Mouse (Mus musculus) hindbrain, embryonic 11.5 days (tissue): ENCODE data around the gene Glyctk. TPM values are rescaled to one million over a fixed set of nuclear protein-coding genes. Genes with fewer than 3 reads are reported as not detected.

Experiments
- ATAC-seq: fragments of 200-750 bp; cut with Nextera tagmentation; 2 replicates; pipeline ENCODE4 v1.8.0; 2017; ENCODE audit warnings: mild to moderate bottlenecking, moderate TSS enrichment, moderate library complexity; ENCODE audit not compliant: low FRiP score
- DNase-seq: peaks from one replicate; pipeline ENCODE4 v3.0.0-alpha.2; 2015; ENCODE audit warnings: low spot score
- H3K27ac ChIP-seq: fragments of 300-500 bp; sonication (generic); 2 replicates; pipeline ENCODE4 v1.5.1; 2014; ENCODE audit warnings: mild to moderate bottlenecking, low read depth, low read length
- H3K27me3 ChIP-seq: fragments of 300-500 bp; sonication (generic); 2 replicates; pipeline ENCODE4 v1.6.1; 2014; ENCODE audit warnings: mild to moderate bottlenecking, low read length, moderate library complexity, mixed read lengths; ENCODE audit not compliant: control insufficient read depth, insufficient read depth
- H3K36me3 ChIP-seq: fragments of 300-500 bp; sonication (generic); 2 replicates; pipeline ENCODE4 v1.6.1; 2014; ENCODE audit warnings: mild to moderate bottlenecking, low read length, moderate library complexity, mixed read lengths; ENCODE audit not compliant: control insufficient read depth, insufficient read depth
- H3K4me1 ChIP-seq: fragments of 300-500 bp; sonication (generic); replicated peaks from 2 replicates; pipeline ENCODE4 v1.6.1; 2014; ENCODE audit warnings: low read length, mixed read lengths; ENCODE audit not compliant: control insufficient read depth, insufficient read depth
- H3K4me2 ChIP-seq: fragments of 300-500 bp; sonication (generic); replicated peaks from 2 replicates; pipeline ENCODE4 v1.6.1; 2014; ENCODE audit warnings: mild to moderate bottlenecking, low read depth, low read length
- H3K4me3 ChIP-seq: fragments of 300-500 bp; sonication (generic); 2 replicates; pipeline ENCODE4 v1.5.1; 2014; ENCODE audit warnings: low read depth, low read length
- H3K9ac ChIP-seq: fragments of 300-500 bp; sonication (generic); 2 replicates; pipeline ENCODE4 v1.6.1; 2014; ENCODE audit warnings: low read depth, low read length
- H3K9me3 ChIP-seq: fragments of 300-500 bp; sonication (generic); 2 replicates; pipeline ENCODE4 v1.6.1; 2016; ENCODE audit warnings: low read length; ENCODE audit not compliant: control insufficient read depth
- WGBS: fragments of 180-500 bp; shearing (Covaris S2); extraction: QIAGEN DNeasy Blood & Tissue Kit; methylation state at CpG from one replicate; pipeline ENCODE4 v1.1.7; 2014; 5-methylcytosine and 5-hydroxymethylcytosine counted together
- polyA plus RNA-seq: library from polyadenylated mRNA; unstranded; fragments of >200 nt; fragmentation: Nextera tagmentation; extraction: Ambion mirVana; gene quantifications from 2 replicates; pipeline ENCODE4 v1.2.1, GENCODE M21; 2014

The Glyctk gene
- polyA plus RNA-seq, 1 experiment from 2014 or later, result 4.9 TPM

- H3K27ac ChIP-seq, result peak overlapping the region; percentile 82
- H3K4me3 ChIP-seq, result peak overlapping the region; percentile 80
- ATAC-seq (peak; percentile 78), DNase-seq (peak; percentile 57)
- peaks cover 4% of the 10 kb centered on the region; the same call in 1 of the 2 replicates for H3K4me1 ChIP-seq
- no peaks in the 10 kb centered on the region for H3K9me3 ChIP-seq
- peak overlapping the region; percentile 95 for H3K9ac ChIP-seq
- no peaks in the 10 kb centered on the region for H3K36me3 ChIP-seq
- 2% methylated on average over 10 of the region's 10 CpGs for WGBS
- H3K27me3 ChIP-seq, result 0 out of 2 replicates have a peak, but pooled peaks cover 4% of the 10 kb centered on the region
- H3K4me2 ChIP-seq, result peak overlapping the region; percentile 70
These were observed 10.0 kb downstream of the Glyctk start for GRCm38 (mm10) chr9:106147851-106148431.

- ATAC-seq, result no peak
- Histone ChIP-seq H3K4me2 (peak overlapping the region; percentile 70), H3K27ac (peak overlapping the region; percentile 82), H3K36me3 (no peaks in the 10 kb centered on the region), H3K4me3 (peak overlapping the region; percentile 80), H3K4me1 (peaks cover 4% of the 10 kb centered on the region; the same call in 1 of the 2 replicates), H3K9me3 (no peaks in the 10 kb centered on the region), H3K9ac (peak overlapping the region; percentile 95), H3K27me3 (0 out of 2 replicates have a peak, but pooled peaks cover 4% of the 10 kb centered on the region)
- DNase-seq, result no peak
- 42% methylated on average over 4 of the region's 5 CpGs for WGBS
These were observed 10.7 kb downstream of the Glyctk start for GRCm38 (mm10) chr9:106147281-106147680.

- ATAC-seq (no peak), DNase-seq (no peak)
- H3K4me3 ChIP-seq, result no peak overlapping the region
- H3K27ac ChIP-seq, result no peak overlapping the region
- no peaks in the 10 kb centered on the region for H3K36me3 ChIP-seq
- WGBS, result 68% methylated on average over 2 of the region's 2 CpGs
- H3K27me3 ChIP-seq, result 0 out of 2 replicates have a peak, but pooled peaks cover 4% of the 10 kb centered on the region
- no peak overlapping the region for H3K9ac ChIP-seq
- no peaks in the 10 kb centered on the region for H3K9me3 ChIP-seq
- H3K4me1 ChIP-seq, result peaks cover 4% of the 10 kb centered on the region; the same call in 1 of the 2 replicates
- no peak overlapping the region for H3K4me2 ChIP-seq
These were observed 12.4 kb downstream of the Glyctk start for GRCm38 (mm10) chr9:106145582-106145981.

- H3K9me3 ChIP-seq, result no peaks in the 10 kb centered on the region
- no peak for DNase-seq
- no peak overlapping the region for H3K4me3 ChIP-seq
- H3K27ac ChIP-seq, result no peak overlapping the region
- H3K4me1 ChIP-seq, result peaks cover 4% of the 10 kb centered on the region; the same call in 1 of the 2 replicates
- H3K27me3 ChIP-seq, result no peaks in the 10 kb centered on the region
- no peak overlapping the region for H3K4me2 ChIP-seq
- no peak for ATAC-seq
- 82% methylated on average over 7 of the region's 7 CpGs for WGBS
- no peak overlapping the region for H3K9ac ChIP-seq
- no peaks in the 10 kb centered on the region for H3K36me3 ChIP-seq
These were observed 13.8 kb downstream of the Glyctk start for GRCm38 (mm10) chr9:106144176-106144575.

GRCm38 (mm10) chr9:106141955-106142354 lies 16.0 kb downstream of the Glyctk start:
- Histone ChIP-seq H3K4me3 (no peak overlapping the region), H3K9ac (no peak overlapping the region), H3K36me3 (no peaks in the 10 kb centered on the region), H3K4me1 (no peaks in the 10 kb centered on the region), H3K27me3 (no peaks in the 10 kb centered on the region), H3K4me2 (no peak overlapping the region), H3K9me3 (no peaks in the 10 kb centered on the region), H3K27ac (peak overlapping the region; percentile 53)
- no peak for DNase-seq
- ATAC-seq, result no peak
- WGBS, result 69% methylated on average over 12 of the region's 12 CpGs

- Histone ChIP-seq H3K27ac (no peak overlapping the region), H3K4me2 (no peak overlapping the region)
- ATAC-seq, result no peak
These were observed 18.2 kb downstream of the Glyctk start for GRCm38 (mm10) chr9:106139763-106140162.

GRCm38 (mm10) chr9:106137671-106138216 lies 20.2 kb downstream of the Glyctk start:
- Histone ChIP-seq H3K27ac (no peak overlapping the region), H3K4me1 (no peaks in the 10 kb centered on the region), H3K36me3 (no peaks in the 10 kb centered on the region), H3K4me3 (no peak overlapping the region), H3K9ac (no peak overlapping the region), H3K27me3 (no peaks in the 10 kb centered on the region), H3K9me3 (no peaks in the 10 kb centered on the region), H3K4me2 (no peak overlapping the region)
- 44% methylated on average over 10 of the region's 10 CpGs for whole genome bisulfite sequencing
- DNase-seq, result no peak
- no peak for ATAC-seq

More at GRCm38 (mm10) chr9:106139763-106140162, 18.2 kb downstream of the Glyctk start:
- DNase-seq, result no peak
- Histone ChIP-seq H3K4me3 (no peak overlapping the region), H3K4me1 (no peaks in the 10 kb centered on the region), H3K27me3 (no peaks in the 10 kb centered on the region), H3K9ac (no peak overlapping the region), H3K36me3 (no peaks in the 10 kb centered on the region), H3K9me3 (no peaks in the 10 kb centered on the region)
- WGBS, result 70% methylated on average over 10 of the region's 10 CpGs

GRCm38 (mm10) chr9:106130250-106130649 lies 27.7 kb downstream of the Glyctk start:
- 81% methylated on average over 7 of the region's 7 CpGs for WGBS
- Histone ChIP-seq H3K4me1 (peaks cover 12% of the 10 kb centered on the region; the same call in 1 of the 2 replicates), H3K9ac (no peak overlapping the region), H3K36me3 (no peaks in the 10 kb centered on the region), H3K4me2 (no peak overlapping the region), H3K27ac (no peak overlapping the region), H3K4me3 (no peak overlapping the region), H3K27me3 (no peaks in the 10 kb centered on the region), H3K9me3 (no peaks in the 10 kb centered on the region)
- DNase-seq (no peak), ATAC-seq (no peak)

- no peak overlapping the region for H3K4me3 ChIP-seq
- no peaks in the 10 kb centered on the region for H3K36me3 ChIP-seq
- no peaks in the 10 kb centered on the region for H3K27me3 ChIP-seq
- DNase-seq (no peak), ATAC-seq (no peak)
- H3K4me2 ChIP-seq, result no peak overlapping the region
- H3K4me1 ChIP-seq, result peaks cover 12% of the 10 kb centered on the region; the same call in 1 of the 2 replicates
- no peaks in the 10 kb centered on the region for H3K9me3 ChIP-seq
- H3K27ac ChIP-seq, result no peak overlapping the region
- no peak overlapping the region for H3K9ac ChIP-seq
- 88% methylated on average over 2 of the region's 2 CpGs for WGBS
These were observed 28.9 kb downstream of the Glyctk start for GRCm38 (mm10) chr9:106129072-106129471.
